Mouse (Mus musculus) fibroblast of lung, adult 2 months (primary cell): ENCODE results near the gene Spag17.

ENCODE experiments used
- DNase-seq: peaks from one replicate; pipeline ENCODE4 v3.0.0-alpha.2; 2011; ENCODE audit warnings: low read depth

Spag17 gene

DNA sequence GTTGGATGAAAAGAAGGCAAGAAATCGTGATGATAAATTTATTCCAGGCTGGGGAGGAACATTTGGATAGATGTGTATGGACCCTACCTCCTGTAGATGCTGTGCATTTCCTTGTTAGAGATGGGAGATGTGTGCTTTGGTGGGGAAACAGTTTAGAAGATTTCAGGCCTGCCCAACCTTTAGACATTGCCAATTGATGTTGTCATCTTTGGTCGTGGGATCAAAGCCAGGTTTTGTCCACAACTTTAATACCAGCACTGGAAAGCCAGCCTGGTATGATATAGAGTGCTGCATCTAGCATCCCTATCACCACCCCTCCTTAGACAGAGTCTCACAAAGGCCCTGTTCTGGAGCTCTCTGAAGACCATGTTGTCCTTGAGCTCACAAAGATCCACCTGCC is 278.4 kb downstream of the Spag17 start:
- DNase-seq: no peak

DNA sequence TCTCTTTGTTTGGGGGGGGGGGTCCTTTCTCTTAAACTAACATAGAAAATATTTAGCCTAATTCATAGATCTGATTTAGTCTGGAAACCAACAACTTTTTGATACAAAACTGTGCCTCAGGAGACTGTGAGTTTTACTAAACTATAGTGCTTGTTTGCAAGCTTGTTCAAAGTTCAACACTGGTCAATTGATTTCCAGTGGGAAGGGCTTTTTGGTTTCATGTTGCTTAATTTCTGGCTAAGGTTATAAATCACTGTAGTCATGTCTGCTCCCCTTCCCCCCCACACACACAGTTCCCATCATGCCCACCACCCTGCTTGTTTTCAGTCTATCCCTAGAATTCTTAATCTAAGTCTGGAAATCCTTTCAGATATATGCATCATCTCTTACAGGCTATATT is 279.8 kb downstream of the Spag17 start:
- no peak for DNase-seq

DNA sequence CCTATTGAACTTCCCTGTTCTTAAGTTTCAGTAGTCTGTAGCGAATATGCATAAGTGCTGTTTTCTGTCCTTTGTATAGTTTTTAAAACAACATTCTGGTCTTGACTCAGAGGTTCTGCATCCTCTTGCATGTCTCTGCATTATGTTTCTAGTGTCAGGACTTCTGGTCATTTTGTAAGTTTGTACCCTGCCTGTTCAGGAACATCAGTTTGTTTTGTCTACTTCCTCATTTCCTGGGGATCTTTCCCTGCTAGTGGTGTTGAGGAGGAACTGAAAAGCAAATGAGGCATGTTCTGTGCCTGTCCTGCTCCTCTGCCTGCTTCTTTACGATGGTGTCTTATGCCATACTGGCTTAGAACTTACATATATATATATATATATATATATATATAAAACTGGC is 290.8 kb downstream of the Spag17 start:
- DNase-seq: no peak

DNA sequence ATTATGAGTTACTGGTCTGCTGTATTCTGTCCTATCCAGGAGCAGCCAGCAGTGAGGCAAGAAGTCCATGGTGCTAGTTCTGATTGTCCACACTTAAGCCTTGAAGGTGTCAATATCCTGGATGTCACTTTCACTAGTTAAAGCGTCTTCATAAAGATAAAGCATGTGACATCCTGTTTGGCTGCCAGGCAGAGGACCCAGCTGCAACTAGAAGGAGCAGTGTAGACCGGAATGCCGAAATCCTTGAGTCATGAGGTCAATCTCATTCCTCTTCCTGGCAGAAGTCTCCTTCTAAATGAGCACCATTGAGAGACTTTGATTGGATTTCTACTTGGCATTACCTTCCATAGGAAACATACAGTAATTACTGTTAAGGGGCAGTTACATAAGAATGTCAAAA is 295.3 kb downstream of the Spag17 start:
- DNase-seq: no peak

DNA sequence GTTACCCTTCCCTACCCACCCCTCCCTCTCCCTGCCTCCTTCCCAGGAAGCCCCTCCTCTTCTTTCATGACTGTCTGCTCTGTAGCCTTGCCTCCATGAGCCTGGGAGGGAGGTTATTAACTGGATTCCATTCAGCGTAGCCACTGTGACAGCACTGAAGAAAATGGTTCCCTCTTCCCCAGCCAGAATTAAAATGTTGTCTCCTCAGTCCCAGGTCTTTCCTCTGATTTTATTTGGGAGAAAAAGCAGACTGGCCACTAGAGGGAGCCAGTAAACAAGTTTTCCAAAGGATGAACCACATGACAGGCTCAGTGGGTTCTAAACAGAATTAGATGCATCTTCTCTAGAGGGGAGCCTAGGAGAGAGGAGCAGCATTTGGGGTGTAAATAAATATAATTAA is 304.2 kb downstream of the Spag17 start:
- DNase-seq: peak; percentile 32

DNA sequence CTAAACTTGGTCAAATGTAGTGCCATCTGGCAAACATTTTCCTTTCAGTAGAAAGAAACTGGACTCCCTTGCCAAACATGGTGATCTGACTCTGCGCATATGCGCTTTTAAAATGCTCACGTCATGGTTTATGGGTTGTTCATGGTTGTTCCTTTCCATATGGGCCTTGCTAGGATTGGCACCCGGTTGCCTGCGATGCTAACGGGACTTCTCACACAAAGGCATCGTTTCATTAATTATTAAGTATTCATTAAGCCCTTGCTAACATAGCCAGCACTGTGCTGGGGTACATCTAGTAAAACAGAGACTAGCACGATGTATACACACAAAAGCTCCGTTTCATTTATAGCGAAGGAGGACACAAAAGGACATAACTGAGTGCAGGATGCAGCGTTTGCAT is 304.7 kb downstream of the Spag17 start:
- no peak for DNase-seq
